Mouse (Mus musculus) forebrain, embryonic 10.5 days (tissue): Measurements from ENCODE around the gene Siglecg. TPM values are rescaled to one million over a fixed set of nuclear protein-coding genes. Genes with fewer than 3 reads are reported as not detected.

Source experiments
- microRNA-seq: library from miRNA; unstranded; fragments of <30 nt; microRNA quantifications from one replicate; pipeline ENCODE4, GENCODE M21; 2017
- polyA plus RNA-seq: library from polyadenylated mRNA; unstranded; fragments of >200 nt; fragmentation: Nextera tagmentation; extraction: Ambion mirVana; gene quantifications from 2 replicates; pipeline ENCODE4 v1.2.1, GENCODE M21; 2016

Gene Siglecg
- polyA plus RNA-seq, 1 experiment from 2014 or later, result 0.15 TPM

Small RNA genes lying within 50 kb of the gene (microRNA-seq; reads per million reads assigned to microRNA genes)
- gene Mir7051, result not detected

Other genes starting within 250 kb of the Siglecg start
- 11.3 TPM in 2 replicates for gene Zfp715, start 94.9 kb upstream of the Siglecg start, polyA plus RNA-seq
- gene Siglecf, start 56.9 kb upstream of the Siglecg start, polyA plus RNA-seq, result 0.15 and 0.25 TPM in 2 replicates
- gene Lim2, start 19.5 kb downstream of the Siglecg start, polyA plus RNA-seq, result not detected in 2 replicates
- not detected in 2 replicates for gene Nkg7, start 28.9 kb downstream of the Siglecg start, polyA plus RNA-seq
- not detected in 2 replicates for gene Cldnd2, start 32.6 kb downstream of the Siglecg start, polyA plus RNA-seq
- 249 TPM in 2 replicates for gene Etfb, start 35.9 kb downstream of the Siglecg start, polyA plus RNA-seq
- gene Gm45233, start 35.9 kb downstream of the Siglecg start, polyA plus RNA-seq, result 0.31 and 0.50 TPM in 2 replicates
- 2.1 and 2.7 TPM in 2 replicates for gene Vsig10l, start 54.9 kb downstream of the Siglecg start, polyA plus RNA-seq
- 0.80 and 1.1 TPM in 2 replicates for gene Iglon5, start 81.9 kb downstream of the Siglecg start, polyA plus RNA-seq
- gene 4931406B18Rik, start 97.7 kb downstream of the Siglecg start, polyA plus RNA-seq, result not detected in 2 replicates
- gene Cd33, start 136.2 kb downstream of the Siglecg start, polyA plus RNA-seq, result 0.70 and 0.86 TPM in 2 replicates
- gene Zfp658, start 154.1 kb downstream of the Siglecg start, polyA plus RNA-seq, result 4.8 and 5.1 TPM in 2 replicates
- 14.6 and 15.3 TPM in 2 replicates for gene Zfp719, start 171.4 kb downstream of the Siglecg start, polyA plus RNA-seq
- gene Zfp819, start 199.0 kb downstream of the Siglecg start, polyA plus RNA-seq, result 1.5 and 2.3 TPM in 2 replicates
- not detected in 2 replicates for gene Ceacam18, start 226.5 kb downstream of the Siglecg start, polyA plus RNA-seq